Mouse (Mus musculus) CD4-positive, CD25-positive, alpha-beta regulatory T cell (primary cell): ENCODE measurements around the gene Gm5039. TPM values are rescaled to one million over a fixed set of nuclear protein-coding genes. Genes with fewer than 3 reads are reported as not detected.

Source experiments
- polyA plus RNA-seq: library from polyadenylated mRNA; unstranded; fragments of 100-300 nt; shearing (Covaris generic); gene quantifications from one replicate; pipeline ENCODE4 v1.2.1, GENCODE M21; 2017

The Gm5039 gene
- polyA plus RNA-seq, result not detected

DNA sequence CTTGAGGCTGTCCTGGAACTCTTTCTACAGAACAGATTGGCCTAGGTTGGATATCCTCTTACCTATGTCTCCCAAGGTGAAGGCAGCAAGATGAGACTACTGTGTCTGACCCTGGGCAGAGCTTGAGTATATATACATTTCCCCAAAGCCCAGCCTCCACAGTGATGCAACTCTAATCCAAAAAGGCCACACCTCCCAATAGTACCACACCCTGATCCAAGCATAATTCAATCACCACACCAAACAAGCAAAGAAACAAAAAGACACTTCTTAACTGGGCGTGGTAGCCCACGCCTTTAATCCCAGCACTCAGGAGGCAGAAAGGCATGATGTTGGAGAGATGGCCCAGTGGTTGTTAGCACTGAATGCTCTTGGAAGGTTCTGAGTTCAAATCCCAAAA is at the start of gene Gm5039:
Gene Gm5039 (minus strand): TSS at position 101 of the 400 bp plus-strand sequence.

DNA sequence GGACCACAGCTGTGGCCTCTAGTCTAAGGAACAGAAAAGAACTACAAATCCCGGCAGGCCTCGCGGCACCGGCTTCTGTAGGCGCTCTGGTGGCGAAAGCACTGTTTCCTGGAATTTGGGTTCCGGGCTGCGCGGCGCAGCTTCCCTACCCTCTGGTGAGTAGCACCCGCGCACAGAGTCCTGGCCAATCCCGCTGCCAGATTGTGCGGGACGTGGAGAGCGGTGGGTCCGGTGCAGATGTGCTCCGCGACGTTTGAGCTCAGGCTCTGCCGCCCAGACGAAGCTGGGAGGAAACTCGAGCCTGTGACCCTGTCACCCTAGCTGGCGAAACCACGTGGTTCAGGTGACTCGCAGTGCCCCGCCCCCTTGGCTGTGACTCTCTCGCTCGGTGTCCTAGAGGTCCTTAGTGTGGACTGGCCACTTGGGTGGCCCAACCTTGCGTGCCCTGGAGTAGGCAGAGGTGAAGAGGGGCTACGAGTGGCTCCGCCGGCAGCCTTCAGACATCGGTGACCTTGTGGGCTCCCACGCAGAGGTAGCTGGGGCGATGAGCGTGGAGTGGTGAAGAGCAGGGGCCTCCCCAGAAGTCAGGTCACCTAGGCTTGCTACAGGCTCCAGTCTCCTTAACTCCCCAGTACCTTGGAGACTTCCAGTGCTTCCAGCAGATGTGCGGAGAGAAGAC is 36.8 kb upstream of the Gm5039 start, which contains the start of gene Adck1:
Gene Adck1 (plus strand): TSS at position 114 of the 679 bp plus-strand sequence.

DNA sequence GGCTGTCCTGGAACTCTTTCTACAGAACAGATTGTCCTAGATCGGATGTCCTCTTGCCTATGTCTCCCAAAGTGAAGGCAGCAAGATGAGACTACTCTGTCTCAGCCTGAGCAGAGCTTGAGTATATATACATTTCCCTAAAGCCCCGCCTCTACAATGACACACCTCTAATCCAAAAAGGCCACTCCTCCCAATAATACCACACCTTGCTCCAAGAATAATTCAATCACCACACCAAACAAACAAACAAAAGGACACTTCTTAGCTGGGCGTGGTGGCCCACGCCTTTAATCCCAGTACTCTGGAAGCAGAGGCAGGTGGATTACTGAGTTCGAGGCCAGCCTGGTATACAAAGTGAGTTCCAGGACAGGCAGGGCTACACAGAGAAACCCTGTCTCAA is 49.4 kb downstream of the Gm5039 start, which contains the start of gene Gm5662:
Gene Gm5662 (minus strand): TSS at position 101 of the 400 bp plus-strand sequence.

Other genes starting within 250 kb of the Gm5039 start
- not detected for gene Gm16368, start 240.3 kb downstream of the Gm5039 start, polyA plus RNA-seq
- not detected for gene Gm10436, start 141.9 kb downstream of the Gm5039 start, polyA plus RNA-seq
- gene Gm8332, start 73.9 kb downstream of the Gm5039 start, polyA plus RNA-seq, result not detected
- not detected for gene Gm5662, start 49.5 kb downstream of the Gm5039 start, polyA plus RNA-seq
- gene Adck1, start 36.5 kb upstream of the Gm5039 start, polyA plus RNA-seq, result 21.6 TPM